Mouse (Mus musculus) CD4-positive helper T cell, adult 2 months (primary cell): ENCODE measurements around the gene Fam198b.

Experiments used
- DNase-seq: peaks from one replicate; pipeline ENCODE4 v3.0.0-alpha.2; 2012; ENCODE audit warnings: low read depth, missing footprints, low spot score

Gene Fam198b

GRCm38 (mm10) chr3:79983961-79984419, 99.7 kb downstream of the Fam198b start:
- no peak for DNase-seq

- peak; percentile 4 for DNase-seq
Observed at GRCm38 (mm10) chr3:79984542-79984941, 100.2 kb downstream of the Fam198b start.

GRCm38 (mm10) chr3:79989250-79989649, 104.9 kb downstream of the Fam198b start:
- no peak for DNase-seq

- no peak for DNase-seq
Observed at GRCm38 (mm10) chr3:79989911-79990310, 105.6 kb downstream of the Fam198b start.

GRCm38 (mm10) chr3:79990480-79990879, 106.1 kb downstream of the Fam198b start:
- DNase-seq = no peak

GRCm38 (mm10) chr3:79994029-79994539, 109.8 kb downstream of the Fam198b start:
- DNase-seq = no peak

- DNase-seq = no peak
Observed at GRCm38 (mm10) chr3:79995726-79996125, 111.4 kb downstream of the Fam198b start.
